Mouse (Mus musculus) kidney, postnatal 10 days (tissue): Measurements from ENCODE around the gene Galnt4.
"Not testable (repeated sequence)": the region's sequence is repeated elsewhere in the genome, so short reads cannot be mapped to it uniquely, and the experiment has no call there.

ENCODE experiments used
- DNase-seq: peaks from one replicate; pipeline ENCODE4 v3.0.0; 2021; ENCODE audit warnings: mixed read lengths

Gene Galnt4

GRCm38 (mm10) chr10:99157697-99158096 is 49.7 kb downstream of the Galnt4 start:
- not testable (repeated sequence) for DNase-seq

- no peak for DNase-seq
Observed at GRCm38 (mm10) chr10:99161987-99162582, 54.1 kb downstream of the Galnt4 start.
